Mouse (Mus musculus) R1 (cell line): ENCODE measurements at regions not wholly inside any gene's neighbourhood (a gene's known extent, or its start where the extent isn't known, plus 50 kb on each side); places are given as distances from the start of the nearest gene placed in this dataset.

Source experiments
- DNase-seq: peaks from one replicate; pipeline ENCODE4 v3.0.0-alpha.2; 2018; ENCODE audit warnings: low read depth, low spot score

DNA sequence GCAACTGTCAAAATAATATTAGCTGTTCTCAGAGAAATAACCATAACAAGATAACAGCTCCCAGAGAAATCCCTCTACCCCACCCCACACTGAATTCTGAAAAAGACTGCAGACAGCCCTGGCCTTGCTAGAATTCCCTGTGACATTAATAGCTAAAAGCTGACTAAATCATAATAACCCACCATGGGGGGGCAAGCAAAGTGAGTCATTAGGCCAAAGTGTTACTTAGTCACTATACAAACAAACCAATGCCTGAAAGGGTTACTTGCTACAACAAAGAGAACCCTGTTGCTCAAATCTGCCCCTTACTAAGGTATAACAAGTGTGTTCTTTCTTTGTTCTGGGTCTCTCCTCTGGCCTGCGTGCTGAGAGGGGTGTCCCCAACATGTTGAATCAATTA is 609.1 kb upstream of the Ppp6c start:
- DNase-seq = no peak

DNA sequence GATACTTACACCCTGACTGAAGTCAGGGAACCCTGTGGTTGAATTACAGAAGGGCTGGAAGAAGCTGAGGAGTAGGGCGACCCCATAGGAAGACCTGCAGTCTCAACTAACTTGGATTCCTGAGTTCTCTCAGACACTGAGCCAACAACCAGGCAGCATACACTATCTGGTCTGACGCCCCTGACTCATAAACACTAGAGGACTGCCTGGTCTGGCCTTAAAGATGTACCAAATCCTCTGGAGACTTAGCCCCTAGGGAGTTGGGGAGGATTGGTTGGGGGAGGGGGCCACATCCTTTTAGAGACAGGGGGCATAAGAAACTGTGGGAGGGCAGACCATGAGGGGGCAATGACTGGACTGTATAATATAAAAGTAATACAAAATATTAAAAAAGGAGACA is 597.6 kb upstream of the Ppp6c start:
- no peak for DNase-seq

DNA sequence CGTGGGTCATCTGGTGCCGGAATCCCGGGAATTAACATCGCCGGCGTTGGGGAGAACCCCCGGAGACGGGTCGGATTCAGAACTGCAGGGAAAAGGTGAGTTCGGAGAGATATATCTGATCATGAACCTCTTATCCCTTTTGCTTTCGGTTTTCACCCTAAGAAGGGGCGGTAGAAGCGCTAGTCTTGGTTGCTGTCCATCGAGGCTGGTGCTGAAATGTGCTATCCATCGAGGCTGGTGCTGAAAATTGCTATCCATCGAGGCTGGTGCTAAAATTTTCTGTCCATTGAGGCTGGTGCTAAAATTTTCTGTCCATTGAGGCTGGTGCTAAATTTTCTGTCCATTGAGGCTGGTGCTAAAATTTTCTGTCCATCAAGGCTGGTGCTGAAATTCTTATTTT is 580.4 kb upstream of the Ppp6c start:
- peak; percentile 31 for DNase-seq
